Mouse (Mus musculus) myocyte (in vitro differentiated cells): ENCODE measurements around the gene Irs4. TPM values are rescaled to one million over a fixed set of nuclear protein-coding genes. Genes with fewer than 3 reads are reported as not detected.

ENCODE experiments used
- H3K27me3 ChIP-seq: one replicate; pipeline ENCODE4 v1.6.1; 2011; ENCODE audit not compliant: control insufficient read depth, insufficient read depth, insufficient read length
- H3K36me3 ChIP-seq: one replicate; pipeline ENCODE4 v1.6.1; 2011; ENCODE audit not compliant: control insufficient read depth, insufficient read depth
- H3K4me2 ChIP-seq: one replicate; pipeline ENCODE4 v1.6.1; 2011; ENCODE audit warnings: low read depth, control low read depth
- H3K4me3 ChIP-seq: one replicate; pipeline ENCODE4 v1.5.1; 2011; ENCODE audit warnings: mild to moderate bottlenecking, control low read depth, moderate library complexity
- H3K79me2 ChIP-seq: one replicate; pipeline ENCODE4 v1.6.1; 2011; ENCODE audit not compliant: control insufficient read depth, insufficient read depth
- H3ac ChIP-seq: one replicate; pipeline ENCODE4 v1.6.1; 2011; ENCODE audit not compliant: control insufficient read depth, insufficient read length
- CEBPB ChIP-seq: IDR thresholded peaks from 2 replicates; pipeline ENCODE4 v1.6.1; 2011; ENCODE audit warnings: mild to moderate bottlenecking, moderate library complexity; ENCODE audit not compliant: poor library complexity, insufficient read depth, severe bottlenecking
- E2F4 ChIP-seq: IDR thresholded peaks from one replicate; pipeline ENCODE4 v1.6.1; 2011; ENCODE audit warnings: mild to moderate bottlenecking, control low read depth, moderate library complexity; ENCODE audit not compliant: insufficient read depth
- MAX ChIP-seq: IDR thresholded peaks from one replicate; pipeline ENCODE4 v1.6.1; 2011; ENCODE audit warnings: low read depth, mild to moderate bottlenecking, control low read depth
- MYOD1 ChIP-seq, 3 experiments: IDR thresholded peaks; one replicate each; pipeline ENCODE4 v1.6.1; 2011; ENCODE audit warnings: control low read depth in 2 of 3, low read depth in 2 of 3, mild to moderate bottlenecking in 2 of 3, moderate library complexity in 1 of 3; ENCODE audit not compliant: insufficient read length in 2 of 3, control insufficient read depth in 1 of 3
- MYOG ChIP-seq, 3 experiments: IDR thresholded peaks; one replicate each; pipeline ENCODE4 v1.6.1; 2011; ENCODE audit warnings: control low read depth in 2 of 3, low read depth in 2 of 3, mild to moderate bottlenecking in 2 of 3; ENCODE audit not compliant: insufficient read length in 2 of 3, control insufficient read depth in 1 of 3, insufficient read depth in 1 of 3
- POLR2A ChIP-seq: IDR thresholded peaks from one replicate; pipeline ENCODE4 v1.6.1; 2011; ENCODE audit warnings: low read depth, mild to moderate bottlenecking, control low read depth, moderate library complexity; ENCODE audit not compliant: insufficient read length
- POLR2AphosphoS2 ChIP-seq: IDR thresholded peaks from one replicate; pipeline ENCODE4 v1.6.1; 2011; ENCODE audit warnings: low read depth, control low read depth; ENCODE audit not compliant: insufficient read length
- REST ChIP-seq: IDR thresholded peaks from one replicate; pipeline ENCODE4 v1.6.1; 2011; ENCODE audit warnings: mild to moderate bottlenecking, control low read depth, moderate library complexity; ENCODE audit not compliant: insufficient read depth, insufficient read length
- SRF ChIP-seq: IDR thresholded peaks from one replicate; pipeline ENCODE4 v1.6.1; 2011; ENCODE audit warnings: low read depth; ENCODE audit not compliant: control insufficient read depth, insufficient read length
- TCF12 ChIP-seq: IDR thresholded peaks from one replicate; pipeline ENCODE4 v1.6.1; 2011; ENCODE audit warnings: mild to moderate bottlenecking, control low read depth; ENCODE audit not compliant: poor library complexity, insufficient read depth, severe bottlenecking
- TCF3 ChIP-seq: IDR thresholded peaks from one replicate; pipeline ENCODE4 v1.6.1; 2011; ENCODE audit warnings: low read depth, control low read depth; ENCODE audit not compliant: insufficient read length
- USF1 ChIP-seq: IDR thresholded peaks from one replicate; pipeline ENCODE4 v1.6.1; 2011; ENCODE audit warnings: low read depth, mild to moderate bottlenecking, control low read depth, moderate library complexity
- polyA plus RNA-seq: library from polyadenylated mRNA; unstranded; fragments of >200 nt; fragmentation: generic; extraction: Trizol; gene quantifications from one replicate; pipeline ENCODE4 v1.2.1, GENCODE M21; 2012; ENCODE audit warnings: missing spikeins

Gene Irs4
- polyA plus RNA-seq, 1 experiment, result not detected

DNA sequence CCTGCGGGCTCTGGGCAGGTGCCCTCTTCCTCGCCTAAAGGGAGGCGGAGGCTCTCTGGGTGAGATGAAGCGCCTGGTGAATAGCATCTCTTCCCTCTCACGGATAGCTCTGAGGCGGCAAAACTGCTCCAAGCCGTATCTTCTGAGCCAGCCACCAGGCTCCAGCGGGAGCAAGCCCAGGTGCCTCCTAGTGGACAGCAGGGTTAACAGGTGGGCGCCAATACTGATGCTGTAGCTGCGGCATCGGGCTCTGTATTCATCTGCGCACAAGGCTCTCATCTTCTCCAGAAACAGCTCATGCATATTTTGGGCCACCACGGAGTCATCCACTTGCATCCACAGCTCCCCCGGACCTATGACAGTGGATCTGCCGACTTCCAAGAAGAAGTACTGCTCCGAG is 1.1 kb downstream of the Irs4 start:
- Histone ChIP-seq H3K79me2 (no peaks in the 10 kb centered on the region), H3ac (no peak overlapping the region), H3K4me3 (no peak overlapping the region), H3K4me2 (no peak overlapping the region), H3K36me3 (no peaks in the 10 kb centered on the region), H3K27me3 (peaks cover 18% of the 10 kb centered on the region)
- no peak for TF ChIP-seq USF1
- no peak for TF ChIP-seq E2F4
- TF ChIP-seq MYOD1 (IDR thresholded peaks at IDR 0.05; ENCODE audit: control insufficient read depth in 1 of 3, insufficient read length in 2 of 3, low read depth in 2 of 3), result no peak
- no peak for TF ChIP-seq TCF12
- TF ChIP-seq TCF3, result no peak
- no peak for TF ChIP-seq MAX
- TF ChIP-seq POLR2AphosphoS2, result no peak
- no peak for TF ChIP-seq SRF

DNA sequence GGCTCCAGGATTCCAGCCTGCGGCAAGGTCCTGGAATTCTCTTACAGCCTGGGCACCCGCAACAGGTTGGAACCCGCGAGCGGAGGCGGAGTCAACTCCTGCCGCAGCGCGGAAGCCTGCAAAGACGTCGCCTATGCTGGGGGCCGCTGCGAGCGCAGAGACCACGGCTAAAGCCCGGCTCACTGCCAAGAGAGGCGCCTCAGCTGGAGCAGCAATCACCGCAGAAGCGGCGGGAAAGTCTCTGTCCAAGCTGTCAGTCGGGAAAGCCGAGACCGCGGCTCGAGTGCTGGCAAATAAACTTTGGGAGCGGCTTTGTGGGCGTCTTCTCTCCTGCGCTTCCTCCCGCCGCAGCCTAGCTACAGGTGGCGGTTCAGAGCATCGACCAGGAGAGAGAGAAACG is 3.3 kb downstream of the Irs4 start:
- H3K4me2 ChIP-seq, result no peak overlapping the region
- no peak for TF ChIP-seq POLR2AphosphoS2
- no peak for TF ChIP-seq MYOG (IDR thresholded peaks at IDR 0.05; ENCODE audit: control insufficient read depth in 1 of 3, insufficient read depth in 1 of 3, insufficient read length in 2 of 3, low read depth in 2 of 3)
- no peak for TF ChIP-seq TCF12
- no peak for TF ChIP-seq TCF3
- TF ChIP-seq MYOD1 (IDR thresholded peaks at IDR 0.05; ENCODE audit: control insufficient read depth in 1 of 3, insufficient read length in 2 of 3, low read depth in 2 of 3), result no peak
- TF ChIP-seq POLR2A, result no peak
- no peak for TF ChIP-seq E2F4
- TF ChIP-seq REST, result no peak
- no peak for TF ChIP-seq SRF
- no peak for TF ChIP-seq USF1
- no peak for TF ChIP-seq CEBPB
- TF ChIP-seq MAX, result no peak
- H3K27me3 ChIP-seq, result peaks cover 18% of the 10 kb centered on the region
- no peak overlapping the region for H3K4me3 ChIP-seq
- H3K36me3 ChIP-seq, result no peaks in the 10 kb centered on the region
- H3ac ChIP-seq, result no peak overlapping the region
- H3K79me2 ChIP-seq, result no peaks in the 10 kb centered on the region

Other genes with a start within 250 kb of the Irs4 start
- 10.1 TPM for gene Col4a5, start 249.9 kb downstream of the Irs4 start, polyA plus RNA-seq
- gene Gm15294, start 150.0 kb upstream of the Irs4 start, polyA plus RNA-seq, result not detected